Mouse (Mus musculus) retina, adult 2 months (tissue): ENCODE measurements around the gene Grip1.
A peak's percentile ranks its signal among the peaks of the same experiment; 100 is the strongest.

Experiments
- DNase-seq: peaks from one replicate; pipeline ENCODE4 v3.0.0-alpha.2; 2012; ENCODE audit warnings: low read depth, low spot score

The Grip1 gene

DNA sequence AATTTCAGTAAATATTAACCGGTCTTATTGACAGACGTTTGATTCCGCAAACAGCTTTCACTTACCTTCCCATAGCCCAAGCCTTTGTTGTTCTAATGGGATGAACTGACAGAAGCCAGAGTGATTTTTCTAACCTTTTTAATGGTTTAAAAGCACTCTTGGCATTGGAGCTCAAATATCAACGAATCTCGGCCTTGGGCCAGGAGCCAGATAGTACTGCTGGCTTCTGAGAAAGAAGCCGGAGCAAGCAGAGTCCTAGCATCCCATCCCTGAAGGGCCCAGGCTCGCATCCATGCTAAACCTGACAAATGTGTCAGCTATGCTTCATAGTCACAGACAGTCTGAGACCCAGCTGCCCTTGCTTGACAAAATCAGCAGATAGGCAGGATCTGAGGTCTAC is 302.6 kb downstream of the Grip1 start:
- DNase-seq: no peak

DNA sequence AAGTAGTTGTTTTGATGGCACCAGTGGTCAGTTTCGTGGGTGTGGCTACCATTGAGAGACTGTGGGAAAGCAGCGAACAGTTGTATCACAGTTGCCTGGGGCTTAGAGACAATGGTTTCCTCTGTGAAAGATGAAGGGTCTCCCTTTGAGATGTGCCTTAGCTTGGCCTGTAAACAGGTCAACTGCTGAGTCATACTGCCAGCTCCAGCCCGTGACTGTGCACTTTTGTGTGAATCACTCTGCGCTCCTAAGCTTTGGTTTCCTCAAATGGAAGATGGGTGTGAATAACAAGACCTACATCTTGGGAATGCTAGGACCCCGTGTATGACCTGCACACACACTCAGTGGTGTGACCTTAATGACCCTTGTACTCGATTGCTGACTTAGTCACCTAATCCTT is 303.6 kb downstream of the Grip1 start:
- DNase-seq: no peak

DNA sequence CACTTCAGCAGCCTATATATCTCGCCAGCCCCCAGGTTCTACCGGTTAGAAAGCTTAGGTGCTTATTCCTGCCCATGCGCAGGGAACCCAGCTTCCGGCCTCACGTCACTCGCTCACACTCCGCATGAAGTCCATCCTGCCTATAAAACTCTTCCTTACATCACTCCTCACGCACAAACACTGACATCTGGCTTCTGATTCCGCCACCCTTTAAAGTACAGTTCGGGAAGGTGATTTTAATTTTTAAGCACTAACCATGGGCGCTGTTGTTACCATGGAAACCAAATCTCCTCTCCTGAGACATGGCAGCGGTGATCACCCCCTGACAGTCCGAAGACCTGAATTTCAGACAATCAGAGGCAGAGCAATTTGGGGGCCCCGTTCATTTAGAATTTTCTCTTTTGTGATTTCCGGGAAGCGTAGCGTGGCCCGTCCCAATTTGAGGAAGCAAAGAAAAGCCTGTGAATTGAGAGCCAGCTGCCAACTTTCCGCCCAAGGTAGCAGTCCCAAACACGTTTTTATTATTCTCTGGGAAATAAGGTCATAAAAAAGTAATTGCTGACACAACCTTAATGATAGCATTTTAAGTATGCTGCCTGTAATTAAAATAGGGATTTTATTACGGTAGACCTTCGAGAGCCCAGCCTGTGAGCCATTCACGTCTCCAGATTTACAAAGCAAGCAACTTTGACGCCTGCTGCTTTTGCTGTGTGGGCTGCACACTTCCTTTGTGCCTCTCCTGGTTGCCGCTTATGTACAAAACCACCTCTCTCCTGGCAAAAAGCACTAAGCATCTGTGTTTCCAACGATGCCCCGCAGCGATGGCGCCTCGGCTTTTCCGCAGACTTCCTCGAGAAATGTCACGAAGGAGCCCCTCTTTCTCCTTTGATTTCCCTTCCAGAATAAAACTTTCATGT is 308.1 kb downstream of the Grip1 start:
- no peak for DNase-seq

DNA sequence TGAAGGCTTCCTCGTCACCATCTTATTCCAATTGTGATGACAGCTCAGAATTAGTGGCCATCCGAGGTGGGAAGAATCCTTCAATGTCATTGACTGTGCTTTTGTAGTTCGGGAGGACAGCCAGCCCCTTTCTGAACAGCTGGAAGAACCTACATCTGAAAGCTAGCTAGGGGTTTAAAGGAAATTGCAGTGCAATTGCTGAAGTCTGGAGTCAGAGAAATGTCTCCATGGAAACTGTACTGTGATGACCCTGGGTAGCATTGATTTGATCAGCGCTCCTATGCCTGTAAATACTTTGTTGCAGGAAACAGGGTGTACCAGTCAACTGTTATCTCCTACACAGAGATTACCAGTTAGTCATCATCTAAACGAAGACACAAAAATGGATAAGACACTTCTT is 325.2 kb downstream of the Grip1 start:
- no peak for DNase-seq

DNA sequence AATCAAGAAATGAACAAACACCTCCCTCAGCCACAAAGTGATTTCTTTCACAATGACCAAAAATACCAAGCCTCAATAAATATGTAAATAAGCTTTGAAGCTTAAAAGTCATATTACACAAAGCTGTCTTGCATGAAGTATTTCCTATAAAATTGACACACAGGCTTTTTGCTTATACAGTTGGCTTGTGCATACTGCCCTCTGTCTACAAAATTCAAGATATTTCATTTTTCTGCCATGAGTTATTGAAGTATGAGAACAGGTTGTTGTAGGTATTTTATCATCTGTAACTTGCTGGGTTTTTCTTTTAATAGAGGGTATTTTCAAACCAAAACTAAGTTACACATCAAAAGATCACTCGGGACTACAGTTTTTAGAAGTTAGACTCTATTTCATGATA is 326.0 kb downstream of the Grip1 start:
- DNase-seq: no peak

DNA sequence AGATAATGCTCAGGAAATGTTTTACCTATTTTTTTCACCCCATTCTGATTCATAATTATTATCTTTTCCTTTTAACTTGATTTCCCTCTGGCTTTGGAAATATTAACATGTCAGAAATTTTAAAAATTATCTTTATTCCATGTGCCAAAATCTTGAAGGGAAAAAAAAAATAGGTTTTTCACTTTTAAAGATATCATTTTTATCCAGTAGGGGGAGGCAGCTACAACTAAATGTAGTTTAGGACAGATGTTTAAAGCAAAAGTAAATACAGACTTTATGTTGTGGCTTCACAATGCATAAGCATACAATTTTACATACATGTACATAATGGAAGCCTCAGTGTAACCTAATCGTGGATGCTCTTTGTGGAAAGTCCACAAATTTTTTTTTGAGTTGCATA is 336.9 kb downstream of the Grip1 start:
- no peak for DNase-seq

DNA sequence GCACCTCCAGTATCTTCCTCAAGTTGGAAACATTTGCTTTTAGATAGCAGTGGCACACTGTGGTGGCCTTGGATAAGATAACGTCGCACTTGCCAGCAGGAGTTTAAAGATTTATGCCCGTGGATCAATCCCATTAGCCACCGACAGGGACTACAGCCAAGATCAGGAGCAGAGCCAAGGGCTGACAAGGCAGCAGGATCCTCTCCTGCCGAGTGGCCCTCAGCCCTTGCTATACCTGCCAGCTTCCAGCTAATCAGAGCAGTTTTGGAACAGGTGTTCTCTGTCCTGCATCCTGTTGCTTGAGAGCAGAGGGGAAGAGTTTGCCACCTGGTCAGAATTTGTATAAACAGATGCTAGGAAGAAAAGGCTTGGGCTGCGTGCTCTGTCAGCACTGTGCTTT is 348.8 kb downstream of the Grip1 start:
- no peak for DNase-seq

DNA sequence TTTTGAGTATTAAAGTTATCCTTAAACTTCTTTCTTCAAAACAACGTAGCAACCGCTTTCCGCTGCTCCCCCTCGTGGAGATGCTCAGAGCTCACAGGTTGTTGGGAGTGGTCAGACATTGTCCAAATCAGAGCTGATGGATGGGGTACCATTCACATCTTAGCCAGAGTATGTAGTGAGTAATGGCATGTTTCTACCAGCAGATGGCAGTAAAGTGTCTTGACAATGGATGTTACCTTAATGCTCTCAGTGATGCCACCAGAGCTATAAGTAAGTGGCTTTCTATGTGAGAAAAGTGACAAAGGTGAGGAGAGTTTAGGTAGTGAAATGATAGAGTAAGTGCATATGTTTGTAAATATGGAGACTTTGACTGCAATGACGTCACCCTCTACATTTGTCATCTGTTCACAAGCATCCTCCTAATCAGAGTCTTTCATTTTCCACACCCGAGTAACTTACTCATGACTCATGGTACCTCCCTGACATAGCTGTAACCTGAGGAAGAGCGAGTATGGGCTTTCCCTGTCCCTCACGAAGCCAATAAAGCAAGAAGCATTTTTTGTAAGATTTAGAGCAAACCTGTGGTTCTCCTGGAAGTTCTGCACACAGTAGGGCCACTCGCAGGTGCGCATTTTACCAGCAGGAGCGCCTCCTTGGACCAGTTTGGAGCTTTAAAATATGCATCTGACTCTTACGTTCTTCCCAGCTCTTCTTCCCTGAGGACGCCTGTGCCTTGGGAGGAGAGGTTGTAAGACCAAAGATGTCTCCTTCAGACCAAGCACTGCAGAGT is 350.2 kb downstream of the Grip1 start:
- peak; percentile 54 for DNase-seq

DNA sequence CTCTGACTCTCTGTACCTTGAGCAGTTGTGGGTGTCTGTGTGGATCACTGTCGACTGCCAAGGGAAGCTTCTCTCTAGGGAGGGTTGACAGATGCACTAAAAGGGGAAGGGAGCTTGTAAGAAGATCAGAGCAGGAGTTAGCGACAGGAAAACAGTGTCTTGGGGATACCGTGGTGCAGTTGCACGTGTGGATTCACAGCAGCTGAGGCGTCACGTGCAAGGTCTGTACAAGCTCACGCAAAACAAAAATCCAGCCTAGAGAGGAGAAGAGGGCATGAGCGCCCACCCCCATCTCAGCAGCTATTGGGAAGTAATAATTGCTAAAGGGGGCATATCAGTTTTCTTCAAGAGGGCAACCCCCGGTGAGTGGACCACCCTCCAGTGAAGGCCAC is 350.8 kb downstream of the Grip1 start:
- no peak for DNase-seq

DNA sequence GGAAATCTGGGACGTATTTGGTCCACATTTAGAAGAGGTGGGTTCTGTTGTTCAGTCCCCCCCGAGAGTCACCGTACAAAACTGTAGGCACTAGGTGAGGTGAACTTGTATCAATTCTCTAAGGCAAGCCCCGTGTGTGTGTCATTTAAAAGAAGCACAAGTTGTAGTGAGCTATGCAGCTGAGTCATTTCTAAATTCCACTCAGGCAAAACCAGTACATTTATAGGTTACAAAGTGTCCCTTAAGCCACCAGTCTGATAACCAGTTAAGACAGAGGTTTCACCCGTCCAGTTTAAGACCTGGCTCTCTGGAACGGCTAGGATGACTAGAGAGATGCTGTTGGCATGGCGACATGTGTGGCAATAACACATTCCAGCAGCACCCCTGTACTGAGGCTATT is 351.5 kb downstream of the Grip1 start:
- no peak for DNase-seq

DNA sequence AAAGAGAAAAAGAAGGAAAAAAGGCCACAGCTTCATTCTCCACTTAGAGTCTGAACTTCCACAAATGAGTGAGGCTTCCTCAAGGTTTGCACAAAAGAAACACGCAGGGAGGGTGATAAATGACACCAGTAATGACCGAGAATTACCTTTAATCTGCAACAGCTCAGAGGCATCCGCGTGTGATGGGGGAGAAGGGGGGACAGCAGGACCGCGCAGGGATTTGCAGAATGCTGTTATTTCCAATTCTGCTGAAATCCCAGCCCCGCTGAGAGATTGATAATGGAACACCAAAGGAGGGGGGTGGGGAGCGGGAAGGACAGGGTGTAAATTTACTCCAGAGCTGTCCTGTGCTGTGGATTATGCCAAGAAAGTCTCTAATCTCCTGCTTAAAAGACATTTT is 352.5 kb downstream of the Grip1 start:
- no peak for DNase-seq

DNA sequence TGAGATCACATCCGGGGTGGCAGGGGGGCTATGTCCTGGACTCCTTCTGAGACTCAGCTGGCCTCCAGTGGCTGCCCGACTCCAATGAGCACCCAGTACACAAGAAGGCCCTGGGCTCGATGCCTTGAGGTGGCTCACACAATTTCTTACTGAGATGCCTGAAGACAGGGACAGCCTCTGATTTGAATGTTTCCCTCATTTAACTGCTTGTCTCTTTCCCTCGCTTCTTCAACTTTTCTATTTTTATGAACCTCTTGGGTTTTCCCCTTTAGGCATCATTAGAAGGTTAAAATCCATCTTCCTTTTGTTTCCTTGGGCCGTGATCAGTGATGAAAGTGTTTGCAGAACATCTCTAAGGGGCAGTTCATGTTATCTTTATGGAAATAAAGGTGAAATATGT is 354.8 kb downstream of the Grip1 start:
- DNase-seq: no peak

DNA sequence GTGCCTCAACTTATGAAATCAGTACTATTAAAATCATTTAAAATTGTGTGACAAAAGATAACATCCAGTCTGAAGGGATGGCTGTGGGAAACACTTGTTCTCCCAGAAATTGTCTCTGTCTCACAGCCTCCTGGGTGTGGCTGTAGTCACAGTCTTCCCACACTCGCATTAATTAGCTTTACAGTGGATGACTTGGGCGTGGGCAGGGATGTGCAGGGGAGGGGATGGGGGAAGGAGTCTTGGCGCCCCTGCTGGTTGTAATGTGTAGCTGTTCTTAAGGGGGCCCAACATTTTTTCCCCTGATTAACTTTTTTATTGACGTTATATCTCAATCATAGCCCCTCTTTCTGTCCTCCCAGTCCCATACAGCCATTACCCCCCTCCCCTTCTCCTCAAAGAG is 360.5 kb downstream of the Grip1 start:
- DNase-seq: no peak

DNA sequence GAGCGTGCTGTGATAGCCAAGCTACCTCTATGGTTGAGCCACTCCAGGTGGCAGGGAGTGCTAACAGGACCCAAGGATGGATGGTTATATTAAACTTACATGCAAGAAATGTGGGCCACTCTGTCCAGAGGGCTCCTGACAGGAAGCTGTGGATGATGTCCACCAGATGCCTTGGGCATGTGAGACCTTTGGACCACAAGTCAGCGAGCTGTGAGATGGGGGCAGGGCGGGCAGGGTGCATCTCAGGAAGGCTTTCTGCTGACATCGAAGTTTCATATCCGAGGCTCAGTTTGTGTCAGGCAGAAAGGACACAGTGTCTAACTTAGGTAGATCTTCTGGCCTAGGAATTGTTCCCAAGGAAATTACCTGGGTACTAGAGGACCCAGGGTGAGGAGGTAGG is 362.4 kb downstream of the Grip1 start:
- no peak for DNase-seq

DNA sequence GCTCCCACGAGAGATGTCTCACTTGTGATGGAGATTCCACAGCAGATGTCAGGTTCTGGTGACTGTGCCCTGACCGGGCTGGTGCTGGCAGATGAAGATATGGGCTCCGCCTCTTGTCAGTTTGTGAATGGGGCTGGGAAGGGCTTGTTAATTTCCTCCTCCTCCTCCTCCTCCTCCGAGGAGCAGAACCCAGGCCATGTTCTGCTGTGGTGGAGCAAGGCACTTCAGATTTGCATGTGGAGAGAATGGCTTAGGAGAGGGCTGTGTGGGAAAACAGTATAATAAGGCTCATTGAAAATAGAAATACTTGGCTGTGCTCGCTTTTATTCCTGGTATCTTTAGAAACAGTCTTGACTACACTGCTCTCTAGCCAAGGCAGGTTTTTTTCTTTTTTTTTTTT is 364.8 kb downstream of the Grip1 start:
- no peak for DNase-seq

DNA sequence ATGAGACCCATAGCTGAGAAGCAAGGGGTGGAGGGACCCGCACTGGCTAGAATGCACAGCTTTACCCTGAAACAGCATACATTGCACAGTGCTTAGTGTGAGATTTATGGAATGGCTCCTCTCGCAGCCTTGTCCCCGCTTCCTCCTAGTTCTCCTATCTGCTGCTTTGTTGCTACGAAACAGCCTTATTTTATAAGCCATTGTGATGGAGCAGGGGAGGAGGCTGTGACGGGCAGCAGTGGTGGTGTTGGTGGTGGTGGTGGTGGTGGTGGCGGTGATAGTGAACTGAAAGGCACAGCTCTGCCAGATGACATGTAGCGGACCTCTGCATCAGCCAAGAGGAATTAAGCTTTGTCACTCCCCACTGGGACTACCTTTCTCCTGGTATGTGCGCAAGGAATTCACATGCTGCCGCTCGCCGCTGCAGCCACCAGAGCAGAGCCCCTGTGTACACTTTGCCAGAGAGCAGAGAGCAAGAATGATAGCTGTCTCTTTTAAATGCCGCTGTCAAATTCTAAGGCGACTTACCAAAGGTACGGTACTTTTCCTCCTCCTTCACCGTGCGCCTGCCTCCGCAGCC is 365.6 kb downstream of the Grip1 start:
- DNase-seq: no peak

DNA sequence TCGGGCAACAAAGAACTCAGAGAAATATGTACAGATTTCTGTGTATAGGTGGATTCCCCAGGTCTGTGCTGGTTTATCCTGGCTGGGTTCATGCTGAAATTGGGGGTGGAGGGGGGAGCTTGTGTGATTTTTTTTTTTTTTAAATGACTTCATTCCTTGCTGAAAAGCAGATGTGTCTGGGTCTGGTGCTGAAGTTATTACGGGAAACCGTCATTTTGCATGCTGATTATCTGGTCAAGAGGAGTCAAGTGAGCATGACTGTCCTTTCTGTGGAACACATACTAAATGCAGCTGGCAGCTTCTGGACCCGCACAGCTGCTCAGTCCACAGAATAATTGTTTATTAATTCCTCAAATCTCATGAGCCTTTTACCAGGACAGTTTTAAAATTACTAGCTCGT is 366.1 kb downstream of the Grip1 start:
- DNase-seq: no peak

DNA sequence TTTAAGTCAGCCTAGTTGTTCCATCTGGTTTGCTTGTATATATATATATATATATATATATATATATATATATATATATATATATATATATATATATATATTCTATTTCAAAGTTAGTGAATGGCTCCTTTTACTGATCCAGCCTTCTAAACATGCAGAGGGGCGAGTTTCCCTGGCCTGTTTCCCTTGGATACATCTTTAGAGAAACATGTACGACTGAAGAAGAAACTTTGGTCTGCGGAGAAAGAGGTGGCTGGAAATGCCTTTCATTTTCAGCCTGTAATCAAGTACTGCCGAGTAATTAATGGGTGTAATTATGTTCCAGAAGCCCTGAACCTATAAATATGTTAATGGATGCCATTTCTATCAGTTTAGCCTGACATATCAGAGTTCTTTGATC is 366.8 kb downstream of the Grip1 start:
- DNase-seq: no peak

DNA sequence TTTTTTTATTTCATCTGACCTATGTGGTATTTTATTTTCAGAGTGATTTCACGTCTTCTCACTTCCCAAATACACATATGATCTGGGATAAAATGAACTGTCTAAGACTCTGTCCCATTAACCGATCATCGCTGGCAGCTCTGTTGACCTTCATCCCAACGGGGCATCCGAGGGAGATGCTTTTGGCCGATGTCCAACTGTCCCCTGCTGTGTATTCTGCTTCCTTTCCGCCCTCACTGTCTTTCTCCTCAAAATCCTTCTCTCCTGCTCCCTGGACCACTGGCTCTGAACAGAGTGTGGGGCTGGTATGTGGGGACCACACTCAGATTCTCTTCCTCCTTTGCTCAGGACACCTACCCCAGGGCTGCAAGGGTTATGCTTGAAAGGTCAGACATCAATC is 370.1 kb downstream of the Grip1 start:
- no peak for DNase-seq

DNA sequence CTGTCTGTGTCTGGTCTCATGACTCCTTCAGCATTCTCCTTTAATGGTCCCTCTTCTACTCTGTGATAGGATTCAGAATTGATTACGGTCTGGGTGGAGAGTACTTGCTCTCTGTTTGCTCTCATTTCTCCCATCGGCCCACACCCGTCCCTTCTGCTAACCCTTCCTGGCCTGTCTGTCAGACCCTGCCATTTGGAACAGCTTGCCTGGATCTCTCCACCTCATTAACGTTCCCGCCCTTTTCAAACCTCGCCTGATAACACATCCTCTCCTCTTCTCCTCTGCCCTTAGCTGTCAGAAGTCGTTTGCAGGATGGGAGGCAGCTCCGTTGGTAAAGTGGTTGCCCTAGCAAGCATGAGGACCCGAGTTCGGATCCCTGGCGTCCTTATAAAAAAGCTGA is 370.9 kb downstream of the Grip1 start:
- DNase-seq: no peak

DNA sequence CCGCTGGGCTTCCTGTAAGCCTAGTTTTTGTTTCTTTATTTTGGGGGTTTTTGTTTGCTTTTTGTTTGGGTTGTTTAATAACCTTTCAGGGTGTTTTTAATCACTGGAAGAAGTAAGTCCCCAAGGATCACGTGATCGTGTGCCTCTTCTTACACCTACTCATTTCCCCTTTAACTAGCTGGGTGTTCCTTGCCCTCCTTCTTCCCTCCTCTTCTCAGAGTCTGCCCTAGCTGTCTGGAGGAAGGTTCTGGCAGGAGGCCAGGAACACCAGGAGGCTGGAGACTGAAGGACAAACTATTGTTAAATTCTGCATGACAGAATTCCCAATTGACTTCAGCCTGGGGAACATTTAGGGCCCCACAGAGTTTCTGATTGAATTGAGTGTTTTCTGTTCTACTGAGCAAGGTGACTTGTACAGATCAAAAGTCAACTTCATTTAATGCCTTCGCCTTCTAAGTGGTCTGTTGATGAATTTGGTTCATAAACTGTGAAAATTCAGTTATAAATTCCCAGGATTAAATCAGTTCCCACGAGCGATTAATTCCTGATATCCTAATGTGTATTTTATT is 376.8 kb downstream of the Grip1 start:
- no peak for DNase-seq

DNA sequence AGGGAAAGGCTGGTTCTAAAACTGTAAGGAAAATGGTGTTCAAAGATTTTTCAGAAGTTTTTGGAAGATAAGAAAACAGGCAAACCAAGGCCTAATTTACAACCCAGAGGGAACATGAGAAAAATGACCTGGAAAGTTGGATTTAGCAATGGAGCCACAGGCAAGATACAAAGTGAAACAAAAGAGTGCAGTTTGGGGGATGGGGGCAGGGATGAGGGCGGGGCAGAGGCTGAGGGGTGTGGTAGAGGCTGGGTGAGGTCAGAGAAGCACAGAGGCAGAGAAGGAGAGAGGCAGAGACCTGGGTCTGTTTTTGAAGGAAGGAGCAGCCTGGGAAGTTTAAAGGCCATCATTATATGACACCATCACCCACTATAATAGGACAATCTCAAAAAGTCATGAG is 377.5 kb downstream of the Grip1 start:
- no peak for DNase-seq
